Mouse (Mus musculus): ENCODE results near the gene Gpr89.

Gene Gpr89

DNA sequence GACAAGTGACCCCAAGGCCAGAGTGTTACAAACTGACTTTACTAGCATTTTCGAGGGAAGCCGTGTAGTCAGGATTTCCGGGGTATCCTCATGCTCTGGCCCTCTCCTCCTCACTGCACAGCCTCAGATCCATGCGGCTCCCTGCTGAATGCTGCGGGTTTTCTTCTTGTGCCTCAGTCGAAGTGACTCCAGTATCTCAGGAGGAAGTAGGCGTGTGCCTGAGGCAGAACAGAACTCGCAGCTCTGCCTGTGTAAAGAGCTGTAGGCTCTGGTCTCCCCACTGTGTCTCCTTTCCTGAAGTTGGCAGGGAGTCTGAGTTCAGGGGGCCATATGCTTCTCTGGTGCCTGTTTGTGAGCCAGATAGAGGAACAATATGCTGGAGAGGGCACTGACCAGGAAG lies 34.1 kb downstream of the Gpr89 start:
- no peak for DNase-seq (ENCODE audit: low read depth in 1 of 2, low spot score in 2 of 2)

DNA sequence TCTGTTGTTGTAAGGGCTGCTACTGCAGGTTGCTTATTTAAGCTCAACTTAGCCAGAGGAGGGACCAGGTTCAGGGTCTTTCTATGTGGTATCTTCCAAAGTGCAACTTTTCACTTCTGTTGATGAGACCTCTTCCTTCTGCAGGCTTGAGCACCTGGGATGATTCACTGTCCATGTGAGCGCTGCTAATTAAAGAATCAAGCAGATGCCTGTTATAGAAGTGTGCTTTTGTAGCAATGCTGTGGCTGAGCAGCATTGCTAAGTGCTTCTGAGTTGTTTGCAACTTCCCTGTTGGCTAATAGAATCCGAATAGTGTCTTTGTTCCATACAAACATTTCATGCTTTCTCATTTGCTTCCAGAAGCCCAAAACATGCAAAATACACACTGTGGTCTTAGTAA lies 34.9 kb downstream of the Gpr89 start:
- DNase-seq (ENCODE audit: low read depth in 1 of 2, low spot score in 2 of 2): no peak

DNA sequence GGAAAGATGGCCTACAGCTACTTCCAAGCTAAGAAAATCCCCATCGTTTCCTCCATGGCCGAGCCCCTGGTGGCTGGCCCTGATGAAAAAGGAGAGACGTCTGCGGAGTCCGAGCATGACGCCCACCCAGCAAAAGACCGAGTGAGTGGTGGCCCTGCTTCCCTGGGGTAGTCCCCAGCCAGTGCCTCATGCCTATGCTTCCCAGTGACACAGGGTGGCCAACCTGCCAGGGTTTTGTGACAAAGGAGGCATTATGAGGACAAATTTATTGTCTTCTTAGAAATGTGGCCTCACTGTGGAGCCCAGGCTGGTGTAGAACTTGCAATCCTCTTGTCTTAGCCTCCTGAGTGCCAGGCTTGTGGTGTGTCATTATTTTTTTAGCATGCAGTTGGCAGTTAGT lies 36.1 kb downstream of the Gpr89 start:
- no peak for DNase-seq (ENCODE audit: low read depth in 1 of 2, low spot score in 2 of 2)

DNA sequence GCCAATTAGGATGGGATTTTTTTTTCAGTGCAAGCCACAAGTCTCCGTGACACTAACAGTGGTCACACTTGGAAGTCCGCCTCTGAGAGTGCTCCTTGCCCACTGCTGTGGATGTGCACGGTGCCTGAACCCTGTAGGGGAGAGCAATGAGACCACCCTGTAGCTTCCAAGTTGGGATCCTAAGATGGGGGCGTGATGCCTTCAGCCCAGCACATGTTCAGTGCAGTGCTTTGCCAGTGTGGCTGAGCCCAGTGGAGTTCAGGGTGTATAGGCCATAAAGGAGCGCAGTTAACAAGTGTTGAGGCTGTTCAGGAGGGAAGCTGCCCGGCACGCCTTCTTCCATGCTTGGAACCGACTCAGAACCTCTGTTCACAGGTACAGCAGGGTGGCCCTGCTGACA lies 36.6 kb downstream of the Gpr89 start:
- DNase-seq (ENCODE audit: low read depth in 1 of 2, low spot score in 2 of 2): no peak

DNA sequence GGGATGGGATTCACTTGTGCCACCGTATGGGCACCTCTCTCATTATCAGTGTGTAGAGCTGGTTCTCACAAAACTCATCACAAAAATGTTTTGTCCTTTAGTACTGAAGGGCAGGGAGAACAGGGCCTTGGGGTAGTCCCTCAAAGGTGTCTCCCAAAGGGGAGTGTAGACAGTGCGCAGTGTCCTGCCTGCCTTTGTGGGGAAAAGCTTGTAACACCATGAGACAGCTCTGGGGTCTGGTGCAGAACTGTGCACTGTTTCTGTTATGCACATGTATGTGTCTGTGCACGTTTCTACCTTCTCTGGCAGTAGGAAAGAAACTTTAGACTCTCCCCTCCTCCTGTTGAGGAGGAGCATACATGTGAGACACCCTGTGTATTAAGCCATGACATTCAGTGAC lies 37.3 kb downstream of the Gpr89 start:
- no peak for DNase-seq (ENCODE audit: low read depth in 1 of 2, low spot score in 2 of 2)

DNA sequence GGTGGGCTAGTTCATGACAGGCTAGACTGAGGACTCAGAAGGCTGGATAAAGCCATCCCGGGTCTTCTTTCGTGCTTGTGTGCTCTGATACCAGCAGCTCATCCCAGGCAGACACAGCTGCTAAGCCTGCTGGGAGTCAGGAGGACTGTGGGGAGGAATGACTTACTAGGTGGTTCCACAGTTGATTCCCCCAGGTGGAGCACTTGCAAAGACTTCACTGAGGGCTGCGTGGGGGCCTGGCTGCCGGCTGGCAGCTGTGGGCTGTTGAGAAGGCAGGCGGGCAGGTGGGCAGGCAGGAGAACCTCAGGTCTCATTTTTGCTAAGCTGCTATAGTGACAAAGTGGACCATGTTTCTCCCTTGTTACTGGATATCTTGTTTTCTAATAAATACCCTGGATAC lies 44.6 kb downstream of the Gpr89 start:
- no peak for DNase-seq (ENCODE audit: low read depth in 1 of 2, low spot score in 2 of 2)

DNA sequence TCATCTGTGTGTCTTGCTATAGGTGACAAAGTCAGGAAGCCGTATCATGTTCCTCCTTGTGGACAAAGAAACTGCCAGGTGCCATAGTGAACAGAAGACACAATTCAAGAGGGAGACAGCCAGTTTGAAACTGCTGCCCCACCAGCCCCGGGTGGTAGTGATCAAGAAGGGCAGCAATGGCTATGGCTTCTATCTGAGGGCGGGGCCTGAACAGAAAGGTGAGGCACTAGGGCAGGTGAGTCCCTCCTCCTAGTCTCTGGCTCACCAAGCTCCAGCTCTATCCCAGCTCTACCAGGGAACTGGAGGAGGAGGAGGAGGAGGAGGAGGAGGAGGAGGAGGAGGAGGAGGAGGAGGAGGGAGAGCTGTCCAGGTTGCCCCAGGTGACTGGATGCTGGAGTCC lies 49.3 kb downstream of the Gpr89 start:
- no peak for DNase-seq (ENCODE audit: low read depth in 1 of 2, low spot score in 2 of 2)

DNA sequence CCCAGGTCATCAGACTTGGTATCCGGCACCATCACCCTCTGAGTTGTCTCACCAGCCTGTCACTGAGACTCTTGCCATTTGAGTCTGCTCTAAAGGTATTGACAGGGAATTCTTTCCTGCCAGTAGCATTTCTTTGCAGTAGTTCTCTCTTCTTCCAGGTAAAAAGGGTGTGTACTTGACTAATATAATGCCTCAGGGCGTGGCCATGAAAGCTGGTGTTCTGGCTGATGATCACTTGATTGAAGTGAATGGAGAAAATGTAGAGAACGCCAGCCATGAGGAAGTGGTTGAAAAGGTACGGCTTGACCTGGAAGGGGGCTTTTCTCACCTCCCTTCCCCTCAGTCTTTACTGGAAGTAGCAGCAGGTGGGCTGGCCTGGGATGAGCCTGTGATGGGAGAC lies 50.8 kb downstream of the Gpr89 start:
- no peak for DNase-seq (ENCODE audit: low read depth in 1 of 2, low spot score in 2 of 2)

DNA sequence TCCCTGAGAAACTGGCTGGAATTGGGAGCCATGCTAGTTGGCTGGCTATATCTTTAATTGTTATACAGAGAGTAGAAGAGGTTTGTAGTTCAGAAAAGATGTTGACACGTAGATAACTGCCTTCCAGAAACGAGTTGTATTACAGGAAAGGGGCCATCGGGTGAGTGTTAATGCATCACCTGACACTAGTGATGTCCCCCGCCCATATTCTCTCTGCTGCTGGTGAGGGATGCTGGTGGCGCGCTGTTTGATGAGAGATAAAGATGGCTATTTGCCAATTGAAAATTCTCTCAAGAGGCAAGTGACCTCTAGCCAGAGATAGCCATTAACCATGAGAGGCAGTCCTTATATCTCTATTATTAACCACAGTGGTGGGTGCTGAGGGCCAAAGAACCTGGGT lies 52.6 kb downstream of the Gpr89 start:
- DNase-seq (ENCODE audit: low read depth in 1 of 2, low spot score in 2 of 2): no peak

DNA sequence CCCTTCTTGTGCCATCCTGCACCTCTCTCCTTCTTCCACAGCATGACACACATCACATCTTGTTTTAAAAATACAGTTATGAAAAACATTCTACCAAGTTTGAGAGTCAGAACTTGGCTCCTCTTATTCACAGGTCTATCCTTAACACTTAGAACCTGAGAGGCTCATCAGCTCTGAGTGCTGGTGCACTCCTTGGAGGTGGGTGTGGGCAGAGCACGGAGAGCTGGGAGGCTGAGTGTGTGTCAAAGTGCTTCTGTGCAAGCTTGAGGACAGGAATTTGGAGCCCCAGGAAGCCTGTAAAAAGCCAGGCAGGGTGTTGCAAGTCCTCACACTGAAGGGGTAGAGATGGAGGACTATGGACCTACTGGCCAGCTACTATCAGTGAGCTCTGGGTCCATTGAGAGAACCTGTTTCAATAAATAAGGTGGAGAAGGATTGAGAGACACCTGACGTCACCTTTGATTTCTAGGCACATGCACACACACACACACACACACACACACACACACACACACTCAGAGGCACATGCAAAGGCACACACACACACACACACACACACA lies 55.9 kb downstream of the Gpr89 start:
- no peak for DNase-seq (ENCODE audit: low read depth in 1 of 2, low spot score in 2 of 2)

DNA sequence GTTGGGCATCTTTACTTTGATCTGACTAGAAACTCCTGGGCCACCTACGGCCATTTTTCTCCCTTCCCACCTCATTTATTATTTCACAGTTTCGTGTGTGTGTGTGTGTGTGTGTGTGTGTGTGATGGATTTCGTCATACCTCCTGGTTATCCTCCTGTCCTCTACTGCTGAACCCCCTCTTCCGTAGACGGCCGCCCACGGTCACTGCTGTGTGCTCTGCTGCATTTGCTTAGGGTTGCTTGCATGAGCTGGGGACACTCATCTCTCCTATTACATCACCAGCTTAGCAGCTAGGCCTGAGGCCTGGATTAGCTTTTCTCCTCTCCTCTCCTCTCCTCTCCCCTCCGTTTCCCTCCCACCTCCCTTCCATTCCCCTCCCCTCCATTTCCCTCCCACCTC lies 56.7 kb downstream of the Gpr89 start:
- no peak for DNase-seq (ENCODE audit: low read depth in 1 of 2, low spot score in 2 of 2)

DNA sequence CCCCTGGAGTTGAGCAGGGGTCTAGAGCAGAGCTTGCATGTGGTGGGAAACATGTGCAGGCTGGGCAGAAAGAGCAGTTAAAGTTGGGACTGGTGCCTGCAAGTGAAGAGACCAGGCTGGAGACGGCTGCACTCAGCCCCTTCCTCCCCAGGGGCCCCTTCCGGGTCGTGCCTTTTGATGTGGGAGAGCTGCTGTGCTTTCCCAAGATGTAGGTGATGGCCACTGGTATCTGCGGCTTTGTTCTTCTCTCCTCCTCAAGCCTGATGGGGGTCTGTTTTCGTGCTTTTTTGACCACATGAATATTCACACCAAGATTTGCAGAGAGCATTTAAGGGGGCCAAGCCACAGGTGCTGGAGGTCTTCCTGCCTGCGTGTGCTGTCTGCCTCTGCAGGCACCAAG lies 57.5 kb downstream of the Gpr89 start:
- no peak for DNase-seq (ENCODE audit: low read depth in 1 of 2, low spot score in 2 of 2)

DNA sequence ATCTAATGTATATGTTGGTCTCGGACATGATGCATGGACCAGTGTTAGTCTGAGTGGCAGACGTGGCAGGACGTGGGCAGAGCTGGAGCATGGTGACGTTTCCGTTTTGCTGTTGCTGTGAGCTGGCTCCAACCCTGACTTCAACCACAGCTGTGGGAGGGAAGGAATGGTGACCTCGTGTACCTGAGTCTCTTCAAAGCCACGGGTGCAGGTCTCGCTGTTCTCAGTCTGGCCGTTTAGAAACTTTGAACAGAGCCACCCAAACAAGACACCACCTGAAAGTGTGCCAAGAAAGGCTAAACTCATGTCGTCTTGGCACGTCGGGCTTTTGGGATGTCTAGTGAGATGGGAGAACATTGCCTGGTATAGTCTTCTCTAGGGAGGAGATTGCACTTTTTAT lies 58.2 kb downstream of the Gpr89 start:
- DNase-seq (ENCODE audit: low read depth in 1 of 2, low spot score in 2 of 2): no peak

DNA sequence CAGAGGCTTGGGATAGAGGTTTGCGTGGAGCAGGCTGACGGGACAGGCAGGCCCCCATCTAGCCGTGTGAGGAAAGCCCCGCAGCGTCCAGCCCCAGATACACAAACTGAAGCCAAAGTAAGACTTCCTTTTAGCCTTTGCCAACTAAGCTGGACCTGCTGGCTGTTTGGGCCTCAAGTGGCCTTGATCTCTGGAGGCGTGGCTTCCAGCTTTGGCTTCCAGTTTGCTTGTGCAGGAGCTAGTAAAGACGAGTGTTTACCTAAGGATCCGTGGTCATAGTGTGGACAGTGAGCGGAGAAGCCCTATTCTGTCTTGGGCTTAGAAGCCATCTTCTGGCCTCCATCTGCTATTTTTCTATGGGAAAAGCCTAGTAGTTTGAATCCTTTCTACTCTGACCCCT lies 59.3 kb downstream of the Gpr89 start:
- no peak for DNase-seq (ENCODE audit: low read depth in 1 of 2, low spot score in 2 of 2)

DNA sequence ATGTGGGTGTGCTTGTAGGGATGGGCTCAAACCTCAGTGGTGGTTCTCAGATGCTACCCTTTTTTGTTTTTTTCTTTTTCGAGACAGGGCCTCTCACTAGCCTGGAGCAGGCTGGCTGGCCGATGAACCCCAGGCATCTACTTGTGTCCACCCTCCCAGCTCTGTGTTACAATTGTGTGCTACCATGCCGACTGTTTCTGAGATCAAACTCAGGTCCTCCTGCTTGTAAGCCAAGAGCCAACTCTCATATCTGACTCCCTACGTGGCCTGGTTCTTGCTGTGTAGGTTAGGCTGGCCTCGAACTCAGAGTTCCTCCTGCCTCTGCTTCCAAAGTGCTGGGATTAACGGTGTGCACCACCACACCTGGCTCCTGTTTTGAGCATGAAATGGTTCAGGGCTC lies 60.0 kb downstream of the Gpr89 start:
- DNase-seq (ENCODE audit: low read depth in 1 of 2, low spot score in 2 of 2): no peak

DNA sequence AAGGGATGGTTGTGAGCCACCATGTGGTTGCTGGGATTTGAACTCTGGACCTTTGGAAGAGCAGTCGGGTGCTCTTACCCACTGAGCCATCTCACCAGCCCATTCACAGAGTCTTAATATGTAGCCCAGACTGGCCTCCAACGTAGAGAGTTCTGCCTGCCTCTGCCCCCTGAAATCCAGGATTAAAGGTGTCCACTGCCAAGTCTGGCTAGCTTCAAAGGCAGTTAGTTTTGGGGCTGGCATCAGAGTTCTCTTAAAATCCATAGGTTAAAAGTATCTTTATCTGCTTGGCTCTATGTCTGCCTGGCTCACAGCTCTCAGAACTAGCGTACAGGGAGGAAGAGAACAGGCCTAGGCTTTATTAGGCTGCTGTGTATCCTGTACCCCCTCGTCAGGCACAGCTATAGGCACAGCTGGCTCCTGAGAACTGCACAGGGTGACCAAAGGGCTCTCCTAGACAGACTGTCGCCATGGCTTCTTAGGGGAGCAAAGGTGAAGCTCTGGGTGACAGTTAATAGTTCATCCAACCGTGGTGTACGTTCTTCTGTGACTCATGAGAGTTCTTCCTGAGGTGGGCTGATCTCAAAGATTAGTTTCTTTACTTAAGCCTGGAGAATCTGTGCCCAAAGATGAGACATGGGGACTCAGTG lies 66.0 kb downstream of the Gpr89 start:
- DNase-seq (ENCODE audit: low read depth in 1 of 2, low spot score in 2 of 2): no peak

DNA sequence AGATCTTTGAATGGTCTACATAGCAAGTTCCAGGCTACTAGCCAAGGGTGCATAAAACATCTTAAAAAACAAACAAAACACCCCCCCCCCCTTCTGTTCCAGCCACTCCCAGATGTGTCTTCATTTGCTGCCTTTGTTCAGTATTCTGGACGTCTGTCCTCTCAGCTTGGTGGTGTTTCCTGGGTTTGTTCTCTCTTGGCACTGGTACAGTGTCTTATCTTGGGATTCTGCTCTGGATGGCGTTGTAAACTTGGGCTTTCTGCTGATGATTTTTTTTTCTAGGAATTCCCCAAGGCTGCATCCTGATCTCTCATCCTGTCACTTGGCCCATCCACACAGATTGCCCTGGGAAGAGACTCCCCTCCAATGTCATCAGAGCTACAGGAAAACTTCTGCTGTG lies 68.7 kb downstream of the Gpr89 start:
- no peak for DNase-seq (ENCODE audit: low read depth in 1 of 2, low spot score in 2 of 2)

DNA sequence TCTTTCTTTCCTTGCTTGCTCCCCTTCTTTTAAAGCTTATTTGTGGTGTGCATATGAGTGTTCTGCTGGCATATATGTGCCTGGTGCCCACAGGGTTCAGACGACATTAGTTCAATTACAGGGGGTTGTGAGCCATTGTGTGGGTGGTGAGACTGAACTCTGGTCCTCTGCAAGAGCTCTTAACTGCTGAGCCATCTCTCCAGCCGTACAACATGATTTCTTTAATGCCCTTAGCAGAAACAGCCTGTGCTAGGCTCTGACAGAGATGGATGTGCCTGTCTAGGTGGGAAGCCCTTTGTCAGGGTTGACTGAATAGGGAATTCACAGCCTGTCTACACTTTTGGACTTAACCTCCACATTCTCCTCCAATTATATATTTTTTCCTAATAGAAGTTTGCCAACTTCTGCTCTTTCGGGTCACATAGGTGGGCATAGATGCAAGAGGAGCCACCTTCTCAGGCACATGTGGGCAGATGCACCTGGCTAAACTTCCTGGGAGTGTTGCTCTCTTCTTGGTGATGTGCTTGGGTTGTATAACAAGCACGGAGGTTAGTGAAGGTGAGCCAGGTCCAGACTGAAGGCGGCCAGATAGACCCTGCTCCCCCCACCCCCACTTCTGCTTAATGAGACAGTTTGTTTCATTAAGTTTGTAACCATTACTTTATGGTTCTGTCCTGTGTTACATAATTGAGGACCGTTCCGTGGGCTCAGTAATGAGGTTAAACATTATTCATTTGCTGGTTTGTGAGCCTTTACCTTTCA lies 70.4 kb downstream of the Gpr89 start:
- no peak for DNase-seq (ENCODE audit: low read depth in 1 of 2, low spot score in 2 of 2)

DNA sequence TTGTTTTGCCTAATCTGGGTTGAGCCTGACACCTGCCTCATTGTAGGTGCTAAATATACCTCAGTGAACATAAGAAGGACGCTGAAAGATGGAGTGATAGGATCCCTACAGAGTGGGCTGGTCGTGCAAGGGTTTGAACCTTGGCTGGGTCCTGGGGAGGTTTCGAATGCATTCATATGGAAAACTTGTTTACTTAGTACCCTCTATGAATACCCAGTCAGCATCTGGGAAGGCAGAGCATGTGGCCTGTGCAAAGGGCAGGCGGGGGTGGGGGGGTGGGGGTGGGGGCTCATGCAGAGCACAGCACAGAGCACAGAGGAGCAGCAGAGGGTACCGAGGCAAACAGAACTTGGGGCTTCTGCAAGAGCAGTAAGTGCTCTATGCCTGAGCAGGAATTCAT lies 72.2 kb downstream of the Gpr89 start:
- no peak for DNase-seq (ENCODE audit: low read depth in 1 of 2, low spot score in 2 of 2)

DNA sequence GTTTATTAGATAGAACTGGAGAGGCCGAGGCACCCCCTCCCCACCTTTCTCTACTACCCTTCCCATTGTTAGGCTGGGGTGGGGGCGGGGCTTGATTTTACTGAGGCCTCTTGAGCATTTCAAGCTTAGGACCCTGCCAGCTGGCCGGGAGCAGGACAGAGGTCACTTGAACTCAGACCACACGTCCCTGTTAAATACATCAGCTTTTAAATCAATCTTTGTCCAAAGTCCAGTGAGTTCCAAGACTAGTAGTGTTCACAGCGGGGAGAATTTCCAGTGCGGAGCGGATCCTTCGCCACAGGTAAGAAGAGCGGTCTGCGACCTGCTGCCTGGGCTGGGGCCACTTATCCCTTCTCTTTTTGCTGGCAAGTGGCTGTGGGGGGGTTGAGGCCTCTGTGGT lies 75.3 kb downstream of the Gpr89 start:
- DNase-seq (ENCODE audit: low read depth in 1 of 2, low spot score in 2 of 2): no peak

DNA sequence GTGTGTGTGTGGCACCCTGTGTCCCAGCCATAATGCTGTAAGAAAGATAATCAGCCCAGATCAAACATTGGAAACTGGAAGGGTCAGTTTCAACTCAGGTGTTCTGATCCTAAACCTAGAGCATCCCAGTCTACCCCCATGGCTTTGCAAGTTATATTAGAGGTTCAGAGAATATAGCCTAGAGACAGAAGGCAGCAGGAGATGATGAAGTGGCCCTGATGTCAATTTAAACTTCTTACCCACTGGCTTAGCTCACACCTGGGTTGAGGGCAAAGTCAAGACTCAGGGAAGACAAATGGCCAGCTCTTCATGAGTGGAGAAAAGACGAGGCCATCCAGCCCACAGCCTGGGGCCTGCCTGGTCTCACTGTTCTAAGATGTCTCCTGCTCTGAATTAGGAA lies 76.2 kb downstream of the Gpr89 start, which contains the start of the genes Pdzk1 and Cd160:
Gene Pdzk1, plus strand, starts transcription at position 301 of the 400 bp plus-strand sequence.
Gene Cd160, minus strand, starts transcription at position 368 of the 400 bp plus-strand sequence.
- DNase-seq (ENCODE audit: low read depth in 1 of 2, low spot score in 2 of 2): no peak

DNA sequence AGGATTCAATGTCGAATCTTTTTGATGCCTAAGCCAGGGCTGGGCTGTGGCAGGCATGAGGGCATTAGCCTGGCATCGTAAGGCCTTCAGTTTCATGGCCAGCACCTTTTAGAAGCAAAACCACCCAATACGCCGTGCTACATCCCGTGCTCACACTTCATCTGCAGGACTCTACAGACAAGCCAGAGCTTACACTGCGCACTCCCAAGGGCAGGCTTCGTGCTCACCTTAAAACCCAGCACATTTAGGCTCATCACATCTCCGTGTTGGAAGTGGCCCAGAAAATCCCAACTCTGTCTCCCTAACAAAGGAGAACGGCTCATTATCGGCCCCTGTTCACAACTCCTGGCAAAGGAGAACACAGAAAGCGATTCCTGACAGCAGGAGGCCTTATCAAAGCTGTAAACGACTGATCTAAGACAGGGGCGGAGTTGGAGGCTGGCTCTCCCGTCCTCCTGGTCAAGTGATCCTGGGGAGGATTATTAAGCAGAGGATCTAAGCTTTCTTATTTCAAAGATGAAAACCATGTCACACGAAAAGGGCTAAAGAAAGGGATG lies 76.8 kb downstream of the Gpr89 start:
- no peak for DNase-seq (ENCODE audit: low read depth in 1 of 2, low spot score in 2 of 2)
